Mouse (Mus musculus): ENCODE data around the gene Otof.

DNA sequence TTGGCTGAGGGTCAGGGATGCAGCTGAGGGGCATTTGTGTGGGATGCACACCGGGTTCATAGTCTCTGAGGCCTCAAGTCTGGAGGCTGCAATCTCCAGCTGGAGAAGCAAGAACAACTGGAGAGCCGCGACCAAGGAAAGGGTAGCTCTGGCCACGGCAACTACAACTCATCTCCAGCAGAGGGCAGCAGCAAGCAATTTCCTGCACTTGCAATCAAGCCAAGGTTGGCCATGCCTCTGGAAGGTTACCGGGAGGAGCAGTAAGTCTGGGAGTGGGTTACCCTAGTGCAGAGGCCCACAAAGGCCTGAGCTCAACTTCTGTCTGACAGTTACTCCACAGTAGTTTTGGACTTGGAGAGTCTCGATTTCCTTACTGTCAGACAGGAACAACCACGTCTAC is 70.3 kb downstream of the Otof start:
- TF ChIP-seq POLR2A (IDR thresholded peaks at IDR 0.05; ENCODE audit: insufficient read depth, low read depth, low read length) (no peak), EP300 (IDR thresholded peaks at IDR 0.05; ENCODE audit: insufficient read depth, low read depth, low read length) (no peak)
